Mouse (Mus musculus): ENCODE measurements at regions not wholly inside any gene's neighbourhood (a gene's known extent, or its start where the extent isn't known, plus 50 kb on each side); places are given as distances from the start of the nearest gene placed in this dataset.

DNA sequence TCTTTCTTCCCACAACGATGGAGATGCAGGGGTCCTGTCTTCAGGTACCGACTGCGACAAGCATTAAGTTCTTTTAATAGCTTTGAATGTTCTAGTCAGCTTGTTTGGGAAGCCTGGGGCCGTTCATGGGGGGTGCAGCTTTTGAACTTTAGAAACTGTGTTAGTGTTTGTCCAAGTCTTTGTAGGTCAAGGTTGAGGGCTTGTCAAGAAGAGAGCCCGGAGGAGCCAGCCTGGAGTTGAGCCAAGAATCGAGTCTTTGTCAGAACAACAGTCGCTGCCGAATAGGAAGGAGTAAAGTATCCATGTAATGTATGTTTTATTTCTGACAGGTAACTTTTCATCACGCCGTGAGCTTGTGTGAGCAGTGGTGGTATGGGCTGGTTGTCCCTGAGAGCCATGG is 75.0 kb upstream of the Ccn6 start:
- 61% methylated on average over 10 of the region's 10 CpGs for WGBS
- H3K9ac ChIP-seq (ENCODE audit: low read depth, low read length): no peak overlapping the region
- no peak for TF ChIP-seq CTCF (IDR thresholded peaks at IDR 0.05; ENCODE audit: low read depth)
- H3K4me1 ChIP-seq (replicated peaks; ENCODE audit: control insufficient read depth, insufficient read depth, low read length): no peaks in the 10 kb centered on the region
- no peak for ATAC-seq
- no peaks in the 10 kb centered on the region for H3K36me3 ChIP-seq (ENCODE audit: control insufficient read depth, insufficient read depth)
- no peaks in the 10 kb centered on the region for H3K27me3 ChIP-seq (replicated peaks; ENCODE audit: control insufficient read depth, insufficient read depth, low read length)
- no peaks in the 10 kb centered on the region for H3K9me3 ChIP-seq (ENCODE audit: control insufficient read depth)
- no peak overlapping the region for H3K4me3 ChIP-seq (ENCODE audit: low read depth, low read length)
- no peak overlapping the region for H3K4me2 ChIP-seq (replicated peaks; ENCODE audit: low read depth)
- H3K27ac ChIP-seq (ENCODE audit: low read depth, low read length): no peak overlapping the region

GRCm38 (mm10) chr10:39237549-39237948 is 74.0 kb upstream of the Ccn6 start:
- ATAC-seq: no peak
- TF ChIP-seq CTCF (IDR thresholded peaks at IDR 0.05; ENCODE audit: low read depth): no peak
- H3K27me3 ChIP-seq (replicated peaks; ENCODE audit: control insufficient read depth, insufficient read depth, low read length): no peaks in the 10 kb centered on the region

GRCm38 (mm10) chr10:39233926-39234450 is 70.4 kb upstream of the Ccn6 start:
- Histone ChIP-seq H3K9me3 (ENCODE audit: control insufficient read depth) (no peaks in the 10 kb centered on the region), H3K9ac (ENCODE audit: low read depth, low read length) (no peak overlapping the region), H3K4me3 (ENCODE audit: low read depth, low read length) (no peak overlapping the region), H3K27ac (ENCODE audit: low read depth, low read length) (no peak overlapping the region), H3K4me1 (replicated peaks; ENCODE audit: control insufficient read depth, insufficient read depth, low read length) (no peaks in the 10 kb centered on the region), H3K27me3 (replicated peaks; ENCODE audit: control insufficient read depth, insufficient read depth, low read length) (no peaks in the 10 kb centered on the region), H3K4me2 (replicated peaks; ENCODE audit: low read depth) (no peak overlapping the region), H3K36me3 (ENCODE audit: control insufficient read depth, insufficient read depth) (no peaks in the 10 kb centered on the region)
- no peak for TF ChIP-seq CTCF (IDR thresholded peaks at IDR 0.05; ENCODE audit: low read depth)
- ATAC-seq: no peak
- 74% methylated on average over 8 of the region's 8 CpGs for WGBS

More at GRCm38 (mm10) chr10:39237549-39237948, 74.0 kb upstream of the Ccn6 start:
- 71% methylated on average over 4 of the region's 4 CpGs for WGBS
- no peaks in the 10 kb centered on the region for H3K36me3 ChIP-seq (ENCODE audit: control insufficient read depth, insufficient read depth)
- H3K9ac ChIP-seq (ENCODE audit: low read depth, low read length): no peak overlapping the region
- H3K4me3 ChIP-seq (ENCODE audit: low read depth, low read length): no peak overlapping the region
- no peak overlapping the region for H3K27ac ChIP-seq (ENCODE audit: low read depth, low read length)
- H3K4me1 ChIP-seq (replicated peaks; ENCODE audit: control insufficient read depth, insufficient read depth, low read length): no peaks in the 10 kb centered on the region
- H3K4me2 ChIP-seq (replicated peaks; ENCODE audit: low read depth): no peak overlapping the region
- no peaks in the 10 kb centered on the region for H3K9me3 ChIP-seq (ENCODE audit: control insufficient read depth)

GRCm38 (mm10) chr10:39233191-39233590 is 69.6 kb upstream of the Ccn6 start:
- WGBS: 86% methylated on average over 7 of the region's 7 CpGs
- Histone ChIP-seq H3K36me3 (ENCODE audit: control insufficient read depth, insufficient read depth) (no peaks in the 10 kb centered on the region), H3K27me3 (replicated peaks; ENCODE audit: control insufficient read depth, insufficient read depth, low read length) (no peaks in the 10 kb centered on the region), H3K4me2 (replicated peaks; ENCODE audit: low read depth) (no peak overlapping the region), H3K27ac (ENCODE audit: low read depth, low read length) (no peak overlapping the region), H3K9me3 (ENCODE audit: control insufficient read depth) (no peaks in the 10 kb centered on the region), H3K4me3 (ENCODE audit: low read depth, low read length) (no peak overlapping the region), H3K9ac (ENCODE audit: low read depth, low read length) (no peak overlapping the region), H3K4me1 (replicated peaks; ENCODE audit: control insufficient read depth, insufficient read depth, low read length) (no peaks in the 10 kb centered on the region)
- ATAC-seq: no peak
- TF ChIP-seq CTCF (IDR thresholded peaks at IDR 0.05; ENCODE audit: low read depth): no peak

DNA sequence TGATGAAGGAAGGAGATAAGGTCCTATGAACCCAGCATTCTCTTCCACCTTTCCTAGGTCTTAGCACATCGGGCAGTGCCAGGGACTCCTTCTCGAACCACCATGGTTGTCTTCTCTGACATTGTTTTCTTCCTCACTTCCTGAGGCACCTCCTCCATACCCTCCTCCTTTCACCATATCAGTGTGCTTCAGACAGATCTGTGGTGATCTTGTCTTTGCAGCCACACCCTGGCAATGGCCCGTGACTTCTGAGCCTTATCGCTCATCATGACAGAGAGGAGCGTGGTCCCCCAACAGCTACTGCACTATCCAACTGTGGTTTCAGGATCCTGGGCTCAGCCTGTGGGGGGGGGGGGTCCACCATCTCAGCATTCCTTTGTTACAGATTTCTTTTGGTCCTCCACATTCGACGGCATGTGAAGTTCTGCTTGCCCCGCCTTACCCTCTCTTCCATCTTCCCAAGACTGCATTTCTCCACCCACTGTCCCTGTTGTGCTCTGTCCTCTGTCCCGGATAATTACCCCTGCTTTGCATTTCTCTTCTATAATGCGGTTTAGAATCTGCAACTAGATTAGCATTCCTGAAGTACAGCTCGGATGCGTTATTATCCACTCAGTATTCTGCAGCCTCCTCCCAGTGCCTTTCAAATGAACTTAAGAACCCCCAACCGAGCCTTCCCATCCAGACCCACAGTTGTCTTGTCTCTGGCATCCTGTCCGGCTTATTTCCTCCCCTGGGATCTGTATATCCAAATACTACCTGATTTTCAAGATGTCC is 67.2 kb upstream of the Ccn6 start:
- no peaks in the 10 kb centered on the region for H3K9me3 ChIP-seq (ENCODE audit: control insufficient read depth)
- H3K9ac ChIP-seq (ENCODE audit: low read depth, low read length): no peak overlapping the region
- H3K27me3 ChIP-seq (replicated peaks; ENCODE audit: control insufficient read depth, insufficient read depth, low read length): no peaks in the 10 kb centered on the region
- no peaks in the 10 kb centered on the region for H3K4me1 ChIP-seq (replicated peaks; ENCODE audit: control insufficient read depth, insufficient read depth, low read length)
- no peak overlapping the region for H3K27ac ChIP-seq (ENCODE audit: low read depth, low read length)
- WGBS: 77% methylated on average over 14 of the region's 14 CpGs
- ATAC-seq: no peak
- H3K36me3 ChIP-seq (ENCODE audit: control insufficient read depth, insufficient read depth): no peaks in the 10 kb centered on the region
- H3K4me2 ChIP-seq (replicated peaks; ENCODE audit: low read depth): no peak overlapping the region
- H3K4me3 ChIP-seq (ENCODE audit: low read depth, low read length): no peak overlapping the region
- TF ChIP-seq CTCF (IDR thresholded peaks at IDR 0.05; ENCODE audit: low read depth): no peak

DNA sequence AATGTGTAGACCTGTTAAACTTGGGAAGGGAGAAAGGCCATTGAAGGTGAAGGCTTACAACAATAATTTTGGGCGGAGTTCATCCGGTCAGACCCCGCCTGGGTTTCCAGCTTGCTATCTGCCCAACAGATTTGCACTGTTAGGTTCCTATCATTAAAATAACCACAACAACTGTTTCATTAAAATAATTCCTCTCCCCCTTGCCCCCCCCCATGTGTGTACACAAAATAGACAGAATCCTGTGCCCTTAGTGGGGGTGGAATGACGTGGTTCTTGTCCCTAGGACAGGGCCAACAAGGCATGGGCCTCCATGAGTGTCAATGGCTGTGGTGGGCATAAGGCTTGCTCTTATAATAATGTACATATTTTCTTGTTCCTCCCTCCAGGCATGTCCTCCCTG is 65.6 kb upstream of the Ccn6 start:
- no peak for TF ChIP-seq CTCF (IDR thresholded peaks at IDR 0.05; ENCODE audit: low read depth)
- no peaks in the 10 kb centered on the region for H3K9me3 ChIP-seq (ENCODE audit: control insufficient read depth)
- no peaks in the 10 kb centered on the region for H3K27me3 ChIP-seq (replicated peaks; ENCODE audit: control insufficient read depth, insufficient read depth, low read length)
- no peaks in the 10 kb centered on the region for H3K36me3 ChIP-seq (ENCODE audit: control insufficient read depth, insufficient read depth)
- no peak overlapping the region for H3K4me2 ChIP-seq (replicated peaks; ENCODE audit: low read depth)
- ATAC-seq: no peak
- 88% methylated on average over 4 of the region's 4 CpGs for WGBS
- H3K9ac ChIP-seq (ENCODE audit: low read depth, low read length): no peak overlapping the region
- no peak overlapping the region for H3K4me3 ChIP-seq (ENCODE audit: low read depth, low read length)
- H3K27ac ChIP-seq (ENCODE audit: low read depth, low read length): no peak overlapping the region
- no peaks in the 10 kb centered on the region for H3K4me1 ChIP-seq (replicated peaks; ENCODE audit: control insufficient read depth, insufficient read depth, low read length)

Measured in intestine, postnatal 0 days (tissue).